24 mouse cellular contexts compared by ENCODE assay signal in genomic region chr15:98552758-98553157, GRCm38 (mm10). TPM values are rescaled to one million over a fixed set of nuclear protein-coding genes. Genes with fewer than 3 reads are reported as not detected.
A peak's percentile ranks its signal among the peaks of the same experiment; 100 is the strongest.
DNase-seq lines count a peak whose midpoint lies in the region; ATAC-seq and TF ChIP-seq lines count a peak whose summit lies in the region.
"Had no signal": no experiment of that assay in that cellular context is flagged by ENCODE, and none has a peak within 500 bp of the region (broad histone marks: within the 10 kb centered on the region; RNA-seq: fewer than 3 reads in every experiment).

No protein-coding gene starts in this region.

- no peaks in the 10 kb centered on the region for H3K9me3 ChIP-seq in heart, embryonic 10.5 days
- no peaks in the 10 kb centered on the region for H3K9me3 ChIP-seq in forebrain, embryonic 16.5 days (ENCODE audit: control insufficient read depth, low read length)
- H3K9me3 ChIP-seq: embryonic facial prominence, embryonic 10.5 days; embryonic facial prominence, embryonic 12.5 days; forebrain, embryonic 13.5 days; forebrain, embryonic 15.5 days had no signal

- no peak for TF ChIP-seq POLR2A in heart, adult 2 months (IDR thresholded peaks at IDR 0.05; ENCODE audit: insufficient read depth, low read depth, low read length)

- H3K4me2 ChIP-seq in forebrain, embryonic 16.5 days (ENCODE audit: low read length), result no peak overlapping the region
- H3K4me2 ChIP-seq: embryonic facial prominence, embryonic 12.5 days; forebrain, embryonic 13.5 days; forebrain, embryonic 15.5 days had no signal

- no peak overlapping the region for H3K4me3 ChIP-seq in heart, embryonic 10.5 days
- H3K4me3 ChIP-seq in heart, adult 2 months, result no peak overlapping the region
- no peak overlapping the region for H3K4me3 ChIP-seq in forebrain, embryonic 16.5 days (replicated peaks; ENCODE audit: low read length)
- H3K4me3 ChIP-seq: embryonic facial prominence, embryonic 10.5 days; embryonic facial prominence, embryonic 12.5 days; forebrain, embryonic 13.5 days; forebrain, embryonic 15.5 days had no signal

- no peaks in the 10 kb centered on the region for H3K79me2 ChIP-seq in heart, adult 2 months (replicated peaks; ENCODE audit: control insufficient read depth, insufficient read depth, low read length)

- no peak for TF ChIP-seq EP300 in heart, adult 2 months (IDR thresholded peaks at IDR 0.05; ENCODE audit: insufficient read depth, low read depth, low read length)

- intact Hi-C loops in heart, adult 2 months (cut with DNase I), result no loop called here

- H3K9ac ChIP-seq in heart, adult 2 months (ENCODE audit: low read depth, low read length), result no peak overlapping the region
- H3K9ac ChIP-seq in forebrain, embryonic 16.5 days (replicated peaks; ENCODE audit: low read depth, low read length), result no peak overlapping the region
- H3K9ac ChIP-seq: embryonic facial prominence, embryonic 12.5 days; forebrain, embryonic 13.5 days; forebrain, embryonic 15.5 days had no signal

- no peaks in the 10 kb centered on the region for H3K27me3 ChIP-seq in heart, embryonic 10.5 days (ENCODE audit: insufficient read depth, poor library complexity, severe bottlenecking)
- no peaks in the 10 kb centered on the region for H3K27me3 ChIP-seq in heart, adult 2 months (ENCODE audit: control insufficient read depth, insufficient read depth, low read length)
- no peaks in the 10 kb centered on the region for H3K27me3 ChIP-seq in forebrain, embryonic 16.5 days (replicated peaks; ENCODE audit: control insufficient read depth, insufficient read depth, low read length)
- H3K27me3 ChIP-seq: CH12.LX; embryonic facial prominence, embryonic 12.5 days; forebrain, embryonic 13.5 days; forebrain, embryonic 15.5 days had no signal

- H3K36me3 ChIP-seq in heart, embryonic 10.5 days, result peaks cover 82% of the 10 kb centered on the region
- peaks cover 10% of the 10 kb centered on the region; the same call in 1 of the 2 replicates for H3K36me3 ChIP-seq in heart, adult 2 months (ENCODE audit: control insufficient read depth, insufficient read depth, low read length)
- peaks cover 18% of the 10 kb centered on the region for H3K36me3 ChIP-seq in forebrain, embryonic 16.5 days (ENCODE audit: control insufficient read depth, insufficient read depth)

- peak; percentile 82 for ATAC-seq in megakaryocyte, adult 5-6 weeks (ENCODE audit: poor library complexity, severe bottlenecking)
- peak; percentile 36; the same call in 1 of the 2 replicates for ATAC-seq in neutrophil, adult 5-6 weeks (ENCODE audit: extremely low read depth, insufficient number of reproducible peaks, low FRiP score, poor library complexity, severe bottlenecking)
- no peak for ATAC-seq in forebrain, embryonic 16.5 days
- ATAC-seq: CD4-positive, CD25-positive, alpha-beta regulatory T cell, adult 4 months; forebrain, embryonic 13.5 days; forebrain, embryonic 15.5 days had no signal

- 83% methylated on average over 2 of the region's 2 CpGs for WGBS in heart, embryonic 10.5 days
- 82% methylated on average over 2 of the region's 2 CpGs for WGBS in heart, adult 2 months
- 98% methylated on average over 2 of the region's 2 CpGs for WGBS in forebrain, embryonic 16.5 days

- no peak for TF ChIP-seq CTCF in heart, adult 2 months (IDR thresholded peaks at IDR 0.05)

- no peaks in the 10 kb centered on the region for H3K4me1 ChIP-seq in heart, embryonic 10.5 days
- no peaks in the 10 kb centered on the region for H3K4me1 ChIP-seq in heart, adult 2 months (ENCODE audit: control insufficient read depth, insufficient read depth, low read length)
- H3K4me1 ChIP-seq in forebrain, embryonic 16.5 days (replicated peaks; ENCODE audit: control insufficient read depth, insufficient read depth, low read length), result no peaks in the 10 kb centered on the region
- H3K4me1 ChIP-seq: embryonic facial prominence, embryonic 10.5 days; embryonic facial prominence, embryonic 12.5 days; forebrain, embryonic 13.5 days; forebrain, embryonic 15.5 days had no signal

- peak; percentile 59 for DNase-seq in heart, embryonic 10.5 days (ENCODE audit: low spot score)
- DNase-seq in heart, adult 2 months, result no peak
- no peak for DNase-seq in testis, postnatal 10 days (ENCODE audit: low spot score)
- DNase-seq: adrenal gland, adult 8-10 months; adrenal gland, postnatal 14 days; adrenal gland, postnatal 36 days; B cell, adult 2 months; cerebellum, adult 11-12 months; cerebellum, adult 2 months; cerebellum, adult 9-10 months; cerebellum, postnatal 10 days; cerebellum, postnatal 25 days had no signal

- no peak overlapping the region for H3K27ac ChIP-seq in heart, embryonic 10.5 days
- no peak overlapping the region for H3K27ac ChIP-seq in heart, adult 2 months
- no peak overlapping the region for H3K27ac ChIP-seq in forebrain, embryonic 16.5 days (ENCODE audit: low read length)
- H3K27ac ChIP-seq: embryonic facial prominence, embryonic 10.5 days; embryonic facial prominence, embryonic 12.5 days; forebrain, embryonic 13.5 days; forebrain, embryonic 15.5 days had no signal

RNA-seq across cellular contexts. Expression of gene Ccnt1, which starts 18.0 kb away (rescaled TPM):
- polyA plus RNA-seq in heart, embryonic 10.5 days (2016; fragmentation: Nextera tagmentation; extraction: Ambion mirVana), result 42.8 and 53.0 TPM in 2 replicates
- 10 to 100 TPM; 26.8 to 27.6 TPM for total RNA-seq in heart, adult 2 months (2021)
- 9.3 and 15.4 TPM in 2 replicates for polyA plus RNA-seq in heart, adult 2 months (2012; rRNA removed)
- 33.0 and 38.7 TPM in 2 replicates for total RNA-seq in megakaryocyte, adult 5-6 weeks (2015)
- 41.3 and 43.5 TPM in 2 replicates for total RNA-seq in megakaryocyte, adult 5-6 weeks (2017)
- total RNA-seq in neutrophil, adult 5-6 weeks (2017), result 105 and 123 TPM in 2 replicates
- polyA plus RNA-seq in forebrain, embryonic 16.5 days (2015; fragmentation: Nextera tagmentation; extraction: Ambion mirVana), result 74.5 and 78.4 TPM in 2 replicates

RNA-seq across cellular contexts. Expression of gene 4930415O20Rik, which starts 18.0 kb away (rescaled TPM):
- polyA plus RNA-seq in heart, embryonic 10.5 days (2016; fragmentation: Nextera tagmentation; extraction: Ambion mirVana), result 0.43 TPM in 1 of 2 replicates, not detected in the other
- 1 to 10 TPM; 1.6 to 2.1 TPM for total RNA-seq in heart, adult 2 months (2021)
- polyA plus RNA-seq in heart, adult 2 months (2012; rRNA removed), result not detected in 2 replicates
- 0.46 TPM in 1 of 2 replicates, not detected in the other for total RNA-seq in megakaryocyte, adult 5-6 weeks (2015)
- total RNA-seq in megakaryocyte, adult 5-6 weeks (2017), result not detected in 2 replicates
- 1.6 TPM in 1 of 2 replicates, not detected in the other for total RNA-seq in neutrophil, adult 5-6 weeks (2017)
- 0.56 TPM in 1 of 2 replicates, not detected in the other for polyA plus RNA-seq in forebrain, embryonic 16.5 days (2015; fragmentation: Nextera tagmentation; extraction: Ambion mirVana)
- total RNA-seq: adrenal gland, adult 8-10 months; CH12.LX had no signal
- polyA plus RNA-seq: CD4-positive, CD25-positive, alpha-beta regulatory T cell, adult 4 months; cerebellum, adult 2 months; cortical plate, adult 2 months; embryonic facial prominence, embryonic 10.5 days; embryonic facial prominence, embryonic 12.5 days; embryonic facial prominence, embryonic 14.5 days; forebrain, embryonic 11.5 days; forebrain, embryonic 13.5 days had no signal

RNA-seq across cellular contexts. Expression of gene Kansl2, which starts 18.7 kb away (rescaled TPM):
- 91.7 and 127 TPM in 2 replicates for polyA plus RNA-seq in heart, embryonic 10.5 days (2016; fragmentation: Nextera tagmentation; extraction: Ambion mirVana)
- 10 to 100 TPM; 74.5 to 86.0 TPM for total RNA-seq in heart, adult 2 months (2021)
- 37.0 and 50.2 TPM in 2 replicates for polyA plus RNA-seq in heart, adult 2 months (2012; rRNA removed)
- 36.7 and 42.7 TPM in 2 replicates for total RNA-seq in megakaryocyte, adult 5-6 weeks (2015)
- total RNA-seq in megakaryocyte, adult 5-6 weeks (2017), result 30.4 and 31.8 TPM in 2 replicates
- 39.3 and 42.1 TPM in 2 replicates for total RNA-seq in neutrophil, adult 5-6 weeks (2017)
- 130 and 141 TPM in 2 replicates for polyA plus RNA-seq in forebrain, embryonic 16.5 days (2015; fragmentation: Nextera tagmentation; extraction: Ambion mirVana)

RNA-seq across cellular contexts. Expression of gene Adcy6, which starts 57.1 kb away (rescaled TPM):
- 25.5 and 33.5 TPM in 2 replicates for polyA plus RNA-seq in heart, embryonic 10.5 days (2016; fragmentation: Nextera tagmentation; extraction: Ambion mirVana)
- total RNA-seq in heart, adult 2 months (2021), result 100 to 1,000 TPM; 153 to 220 TPM
- 136 and 211 TPM in 2 replicates for polyA plus RNA-seq in heart, adult 2 months (2012; rRNA removed)
- total RNA-seq in megakaryocyte, adult 5-6 weeks (2015), result 0.31 and 0.71 TPM in 2 replicates
- 0.99 and 1.1 TPM in 2 replicates for total RNA-seq in megakaryocyte, adult 5-6 weeks (2017)
- total RNA-seq in neutrophil, adult 5-6 weeks (2017), result 2.0 and 2.8 TPM in 2 replicates
- 11.2 and 16.1 TPM in 2 replicates for polyA plus RNA-seq in forebrain, embryonic 16.5 days (2015; fragmentation: Nextera tagmentation; extraction: Ambion mirVana)
